Mouse (Mus musculus) forebrain, embryonic 11.5 days (tissue): ENCODE data around the gene Rgs6. TPM values are rescaled to one million over a fixed set of nuclear protein-coding genes. Genes with fewer than 3 reads are reported as not detected.

Experiments used
- ATAC-seq: fragments of 200-750 bp; cut with Nextera tagmentation; replicated peaks from 2 replicates; pipeline ENCODE4 v1.8.0; 2017; ENCODE audit warnings: moderate TSS enrichment; ENCODE audit not compliant: low FRiP score
- DNase-seq: peaks from one replicate; pipeline ENCODE4 v3.0.0-alpha.2; 2017; ENCODE audit warnings: low spot score
- H3K27ac ChIP-seq: fragments of 300-500 bp; sonication (generic); 2 replicates; pipeline ENCODE4 v1.5.1; 2014; ENCODE audit warnings: low read depth, low read length
- H3K27me3 ChIP-seq: fragments of 300-500 bp; sonication (generic); 2 replicates; pipeline ENCODE4 v1.6.1; 2014; ENCODE audit warnings: mild to moderate bottlenecking, low read length, mixed read lengths; ENCODE audit not compliant: control insufficient read depth, insufficient read depth
- H3K36me3 ChIP-seq: fragments of 300-500 bp; sonication (generic); 2 replicates; pipeline ENCODE4 v1.6.1; 2014; ENCODE audit warnings: mild to moderate bottlenecking, low read length, moderate library complexity, mixed read lengths; ENCODE audit not compliant: control insufficient read depth, insufficient read depth
- H3K4me1 ChIP-seq: fragments of 300-500 bp; sonication (generic); replicated peaks from 2 replicates; pipeline ENCODE4 v1.6.1; 2014; ENCODE audit warnings: low read length, mixed read lengths; ENCODE audit not compliant: control insufficient read depth, insufficient read depth
- H3K4me2 ChIP-seq: fragments of 300-500 bp; sonication (generic); 2 replicates; pipeline ENCODE4 v1.6.1; 2014; ENCODE audit warnings: low read depth, mild to moderate bottlenecking, low read length, moderate library complexity, mixed read lengths; ENCODE audit not compliant: severe bottlenecking
- H3K4me3 ChIP-seq: fragments of 300-500 bp; sonication (generic); 2 replicates; pipeline ENCODE4 v1.5.1; 2014; ENCODE audit warnings: low read depth, low read length
- H3K9ac ChIP-seq: fragments of 300-500 bp; sonication (generic); 2 replicates; pipeline ENCODE4 v1.6.1; 2014; ENCODE audit warnings: low read length
- H3K9me3 ChIP-seq: fragments of 300-500 bp; sonication (generic); 2 replicates; pipeline ENCODE4 v1.6.1; 2016; ENCODE audit warnings: low read length, mixed read lengths; ENCODE audit not compliant: control insufficient read depth
- WGBS: fragments of 180-500 bp; shearing (Covaris S2); extraction: QIAGEN DNeasy Blood & Tissue Kit; methylation state at CpG from one replicate; pipeline ENCODE4 v1.1.7; 2014; 5-methylcytosine and 5-hydroxymethylcytosine counted together
- polyA plus RNA-seq: library from polyadenylated mRNA; unstranded; fragments of >200 nt; fragmentation: Nextera tagmentation; extraction: Ambion mirVana; gene quantifications from 2 replicates; pipeline ENCODE4 v1.2.1, GENCODE M21; 2014

Rgs6 gene
- polyA plus RNA-seq, 1 experiment from 2014 or later: 0.72 TPM

DNA sequence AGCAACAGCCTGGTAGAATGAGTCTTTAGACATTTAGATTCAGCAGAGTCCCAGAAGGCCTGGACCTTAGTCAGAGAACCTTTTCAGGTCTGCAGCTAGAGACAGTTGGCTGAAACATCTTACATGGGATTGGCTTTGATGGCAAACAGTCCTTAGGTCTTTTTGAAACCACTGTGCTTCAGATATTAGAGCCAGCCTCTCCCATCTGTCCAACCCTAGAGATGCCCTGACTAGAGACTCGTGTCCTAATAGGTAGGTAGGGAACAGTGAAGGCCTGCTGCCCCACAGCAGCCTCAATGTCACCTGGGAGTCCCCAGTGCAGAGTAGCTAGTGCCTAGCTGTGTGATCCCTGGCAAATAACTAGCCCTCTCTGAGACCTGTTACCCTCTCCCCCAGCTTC, 555.5 kb downstream of the Rgs6 start:
- Histone ChIP-seq H3K27ac (no peak overlapping the region), H3K4me1 (no peaks in the 10 kb centered on the region), H3K27me3 (no peaks in the 10 kb centered on the region), H3K36me3 (no peaks in the 10 kb centered on the region), H3K9me3 (no peaks in the 10 kb centered on the region), H3K9ac (no peak overlapping the region), H3K4me3 (no peak overlapping the region), H3K4me2 (no peak overlapping the region)
- ATAC-seq: no peak
- no peak for DNase-seq
- WGBS: 79% methylated on average over 1 of the region's 1 CpGs

GRCm38 (mm10) chr12:83145074-83145473, 557.0 kb downstream of the Rgs6 start:
- Histone ChIP-seq H3K4me2 (no peak overlapping the region), H3K27me3 (no peaks in the 10 kb centered on the region), H3K36me3 (no peaks in the 10 kb centered on the region), H3K4me3 (no peak overlapping the region), H3K27ac (no peak overlapping the region), H3K4me1 (no peaks in the 10 kb centered on the region), H3K9ac (no peak overlapping the region), H3K9me3 (no peaks in the 10 kb centered on the region)
- DNase-seq (no peak), ATAC-seq (no peak)
- 92% methylated on average over 3 of the region's 3 CpGs for WGBS

- no peak overlapping the region for H3K27ac ChIP-seq
- no peaks in the 10 kb centered on the region for H3K9me3 ChIP-seq
- H3K9ac ChIP-seq: no peak overlapping the region
- no peak overlapping the region for H3K4me3 ChIP-seq
- H3K27me3 ChIP-seq: no peaks in the 10 kb centered on the region
- H3K36me3 ChIP-seq: no peaks in the 10 kb centered on the region
- H3K4me2 ChIP-seq: no peak overlapping the region
- 83% methylated on average over 3 of the region's 3 CpGs for WGBS
- no peaks in the 10 kb centered on the region for H3K4me1 ChIP-seq
- ATAC-seq (no peak), DNase-seq (no peak)
Observed at GRCm38 (mm10) chr12:83145902-83146301, 557.8 kb downstream of the Rgs6 start.

DNA sequence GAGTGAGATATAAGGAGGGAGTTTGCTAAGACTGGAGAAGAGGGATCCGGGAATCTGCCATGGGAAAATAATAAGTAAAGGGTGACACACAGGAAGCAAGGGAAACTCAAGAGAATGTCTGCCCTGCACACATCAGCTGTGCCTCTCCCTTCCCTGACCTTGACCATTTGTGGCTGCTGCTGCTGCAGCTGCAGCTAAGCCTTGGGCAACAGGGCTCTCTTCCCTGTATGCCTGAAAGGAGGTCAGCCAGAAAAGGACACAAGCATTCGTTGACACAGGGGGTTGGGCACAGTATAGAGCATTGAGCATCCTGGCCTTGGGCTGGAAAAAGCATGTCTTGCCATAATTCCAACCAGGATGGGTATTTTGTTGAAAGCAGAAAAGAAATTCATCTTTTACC, 558.8 kb downstream of the Rgs6 start:
- DNase-seq (no peak), ATAC-seq (no peak)
- Histone ChIP-seq H3K4me2 (no peak overlapping the region), H3K9me3 (no peaks in the 10 kb centered on the region), H3K4me1 (no peaks in the 10 kb centered on the region), H3K27ac (no peak overlapping the region), H3K4me3 (no peak overlapping the region), H3K36me3 (no peaks in the 10 kb centered on the region), H3K27me3 (no peaks in the 10 kb centered on the region), H3K9ac (no peak overlapping the region)
- 65% methylated on average over 2 of the region's 2 CpGs for WGBS

DNA sequence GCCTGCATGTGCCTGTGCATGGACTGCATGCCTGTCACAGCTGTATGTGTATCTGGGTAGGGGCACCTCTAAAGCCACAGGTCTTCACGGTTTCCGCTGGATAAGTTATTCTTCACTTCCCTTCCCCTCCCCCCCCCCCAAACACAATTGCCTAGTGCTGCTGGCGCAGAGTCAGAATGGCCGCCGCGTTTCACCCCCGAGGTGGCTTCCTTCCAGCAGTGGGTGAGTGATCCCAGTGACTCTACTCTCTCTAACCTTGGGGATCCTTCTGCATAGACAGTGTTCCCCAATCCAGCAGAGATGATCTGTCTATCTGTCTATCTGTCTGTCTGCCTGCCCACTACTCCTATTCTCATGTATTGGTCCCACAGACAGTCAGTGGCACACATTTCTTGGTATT, 561.9 kb downstream of the Rgs6 start:
- DNase-seq: no peak
- Histone ChIP-seq H3K27me3 (no peaks in the 10 kb centered on the region), H3K4me1 (no peaks in the 10 kb centered on the region), H3K9ac (no peak overlapping the region), H3K4me2 (no peak overlapping the region), H3K36me3 (no peaks in the 10 kb centered on the region), H3K9me3 (no peaks in the 10 kb centered on the region), H3K4me3 (no peak overlapping the region), H3K27ac (no peak overlapping the region)
- no peak for ATAC-seq
- WGBS: 94% methylated on average over 7 of the region's 7 CpGs

- Histone ChIP-seq H3K27me3 (no peaks in the 10 kb centered on the region), H3K4me2 (no peak overlapping the region), H3K9ac (no peak overlapping the region), H3K4me1 (no peaks in the 10 kb centered on the region), H3K9me3 (no peaks in the 10 kb centered on the region), H3K36me3 (no peaks in the 10 kb centered on the region), H3K4me3 (no peak overlapping the region), H3K27ac (no peak overlapping the region)
- WGBS: 93% methylated on average over 9 of the region's 9 CpGs
- ATAC-seq (no peak), DNase-seq (no peak)
Observed at GRCm38 (mm10) chr12:83150813-83151212, 562.7 kb downstream of the Rgs6 start.

DNA sequence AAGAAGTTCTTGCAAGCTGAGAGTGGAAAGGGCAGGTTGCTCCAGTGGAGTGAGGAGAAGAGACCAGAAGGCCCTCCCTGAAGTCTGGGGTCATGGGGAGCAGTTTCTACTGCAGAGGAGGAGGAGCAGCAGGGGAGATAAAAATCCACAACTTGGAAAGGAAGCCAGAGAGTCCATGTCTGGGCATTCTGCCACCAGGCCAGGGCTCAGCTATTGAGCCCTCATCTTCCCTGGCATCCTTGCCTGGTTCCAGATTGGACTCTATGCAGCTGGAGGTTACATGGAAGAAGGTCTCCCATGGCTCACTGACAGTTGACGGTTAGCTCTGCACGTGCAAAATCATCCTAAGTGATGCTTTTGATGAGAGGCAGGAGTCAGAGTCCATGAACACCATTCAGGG, 563.4 kb downstream of the Rgs6 start:
- Histone ChIP-seq H3K27me3 (no peaks in the 10 kb centered on the region), H3K27ac (no peak overlapping the region), H3K36me3 (no peaks in the 10 kb centered on the region), H3K9me3 (no peaks in the 10 kb centered on the region), H3K4me2 (no peak overlapping the region), H3K4me3 (no peak overlapping the region), H3K4me1 (no peaks in the 10 kb centered on the region), H3K9ac (no peak overlapping the region)
- ATAC-seq (no peak), DNase-seq (no peak)
- 85% methylated on average over 2 of the region's 2 CpGs for WGBS

- no peak overlapping the region for H3K4me3 ChIP-seq
- H3K9ac ChIP-seq: no peak overlapping the region
- H3K4me1 ChIP-seq: no peaks in the 10 kb centered on the region
- H3K4me2 ChIP-seq: no peak overlapping the region
- 89% methylated on average over 2 of the region's 2 CpGs for WGBS
- no peaks in the 10 kb centered on the region for H3K9me3 ChIP-seq
- no peak for DNase-seq
- no peaks in the 10 kb centered on the region for H3K36me3 ChIP-seq
- H3K27ac ChIP-seq: no peak overlapping the region
- ATAC-seq: no peak
- H3K27me3 ChIP-seq: no peaks in the 10 kb centered on the region
Observed at GRCm38 (mm10) chr12:83160211-83160610, 572.1 kb downstream of the Rgs6 start.

GRCm38 (mm10) chr12:83160700-83161099, 572.6 kb downstream of the Rgs6 start:
- Histone ChIP-seq H3K9me3 (no peaks in the 10 kb centered on the region), H3K4me3 (no peak overlapping the region), H3K9ac (no peak overlapping the region), H3K27ac (no peak overlapping the region), H3K27me3 (no peaks in the 10 kb centered on the region), H3K4me2 (no peak overlapping the region), H3K36me3 (no peaks in the 10 kb centered on the region), H3K4me1 (no peaks in the 10 kb centered on the region)
- WGBS: 78% methylated on average over 4 of the region's 4 CpGs
- ATAC-seq (no peak), DNase-seq (no peak)
